Mouse (Mus musculus) ES-Bruce4 (cell line): Measurements from ENCODE around the gene Ank2. TPM values are rescaled to one million over a fixed set of nuclear protein-coding genes. Genes with fewer than 3 reads are reported as not detected.

ENCODE experiments used
- H3K27ac ChIP-seq: 2 replicates; pipeline ENCODE4 v1.5.1; 2012; ENCODE audit warnings: low read length, inconsistent platforms; ENCODE audit not compliant: insufficient read depth
- H3K27me3 ChIP-seq: 2 replicates; pipeline ENCODE4 v1.6.1; 2012; ENCODE audit warnings: mild to moderate bottlenecking, low read length, inconsistent platforms; ENCODE audit not compliant: control insufficient read depth, poor library complexity, insufficient read depth, severe bottlenecking
- H3K36me3 ChIP-seq: 2 replicates; pipeline ENCODE4 v1.6.1; 2012; ENCODE audit warnings: inconsistent platforms, mild to moderate bottlenecking, low read length, moderate library complexity; ENCODE audit not compliant: control insufficient read depth, poor library complexity, insufficient read depth, severe bottlenecking
- H3K4me1 ChIP-seq: one replicate; pipeline ENCODE4 v1.8.1; 2011; ENCODE audit warnings: low read length; ENCODE audit not compliant: control insufficient read depth, insufficient read depth
- H3K4me3 ChIP-seq: 2 replicates; pipeline ENCODE4 v1.5.1; 2011; ENCODE audit warnings: low read depth, mild to moderate bottlenecking, low read length
- H3K9ac ChIP-seq: 2 replicates; pipeline ENCODE4 v1.6.1; 2012; ENCODE audit warnings: low read depth, mild to moderate bottlenecking, inconsistent platforms; ENCODE audit not compliant: poor library complexity, severe bottlenecking
- H3K9me3 ChIP-seq: replicated peaks from 2 replicates; pipeline ENCODE4 v1.6.1; 2012; ENCODE audit warnings: mild to moderate bottlenecking, low read length, inconsistent platforms; ENCODE audit not compliant: control insufficient read depth, poor library complexity, insufficient read depth, severe bottlenecking
- CTCF ChIP-seq: IDR thresholded peaks from one replicate; pipeline ENCODE4 v1.8.1; 2011; ENCODE audit warnings: low read depth, low read length
- EP300 ChIP-seq: IDR thresholded peaks from 2 replicates; pipeline ENCODE4 v1.6.1; 2011; ENCODE audit warnings: low read depth, low read length; ENCODE audit not compliant: insufficient read depth
- POLR2A ChIP-seq: IDR thresholded peaks from one replicate; pipeline ENCODE4 v1.8.1; 2011; ENCODE audit warnings: low read length; ENCODE audit not compliant: insufficient read depth
- polyA plus RNA-seq: library from polyadenylated mRNA; stranded (reverse); fragments of >200 nt; gene quantifications from 2 replicates; pipeline ENCODE4 v1.2.4, GENCODE M21; 2011; ENCODE audit warnings: low read depth; ENCODE audit not compliant: missing spikeins, insufficient read depth, insufficient read length

Gene Ank2
- polyA plus RNA-seq, 1 experiment: 29.9 TPM

- H3K9ac ChIP-seq: peak overlapping the region; percentile 59
- H3K4me1 ChIP-seq: peaks cover 2% of the 10 kb centered on the region
- no peaks in the 10 kb centered on the region for H3K9me3 ChIP-seq
- TF ChIP-seq CTCF (no peak), EP300 (peak; percentile 96)
- H3K27me3 ChIP-seq: no peaks in the 10 kb centered on the region
- no peaks in the 10 kb centered on the region for H3K36me3 ChIP-seq
- H3K4me3 ChIP-seq: peak overlapping the region; percentile 76
- peak overlapping the region; percentile 98 for H3K27ac ChIP-seq
Measured at GRCm38 (mm10) chr3:127257279-127257925, 241.7 kb downstream of the Ank2 start.

- H3K9me3 ChIP-seq: no peaks in the 10 kb centered on the region
- no peak overlapping the region for H3K4me3 ChIP-seq
- peak overlapping the region; percentile 55; the same call in 1 of the 2 replicates for H3K27ac ChIP-seq
- TF ChIP-seq EP300 (no peak), CTCF (no peak), POLR2A (no peak)
- no peaks in the 10 kb centered on the region for H3K27me3 ChIP-seq
- H3K9ac ChIP-seq: no peak overlapping the region
- no peaks in the 10 kb centered on the region for H3K36me3 ChIP-seq
- H3K4me1 ChIP-seq: peaks cover 2% of the 10 kb centered on the region
Measured at GRCm38 (mm10) chr3:127256681-127257080, 242.5 kb downstream of the Ank2 start.

GRCm38 (mm10) chr3:127250930-127251329 is 248.2 kb downstream of the Ank2 start:
- no peak overlapping the region for H3K4me3 ChIP-seq
- TF ChIP-seq EP300 (no peak), POLR2A (no peak), CTCF (no peak)
- no peaks in the 10 kb centered on the region for H3K36me3 ChIP-seq
- H3K27me3 ChIP-seq: no peaks in the 10 kb centered on the region
- no peak overlapping the region for H3K9ac ChIP-seq
- H3K27ac ChIP-seq: no peak overlapping the region
- no peaks in the 10 kb centered on the region for H3K9me3 ChIP-seq
- no peaks in the 10 kb centered on the region for H3K4me1 ChIP-seq

GRCm38 (mm10) chr3:127248611-127249010 is 250.5 kb downstream of the Ank2 start:
- Histone ChIP-seq H3K4me1 (no peaks in the 10 kb centered on the region), H3K9ac (no peak overlapping the region), H3K9me3 (no peaks in the 10 kb centered on the region), H3K4me3 (no peak overlapping the region), H3K27ac (no peak overlapping the region), H3K27me3 (no peaks in the 10 kb centered on the region), H3K36me3 (no peaks in the 10 kb centered on the region)
- TF ChIP-seq CTCF: no peak
- no peak for TF ChIP-seq POLR2A
- no peak for TF ChIP-seq EP300

GRCm38 (mm10) chr3:127246989-127247708 is 252.0 kb downstream of the Ank2 start:
- no peak overlapping the region for H3K9ac ChIP-seq

More at GRCm38 (mm10) chr3:127246989-127247708, 252.0 kb downstream of the Ank2 start:
- Histone ChIP-seq H3K27ac (no peak overlapping the region), H3K9me3 (no peaks in the 10 kb centered on the region), H3K4me3 (no peak overlapping the region), H3K4me1 (no peaks in the 10 kb centered on the region), H3K27me3 (no peaks in the 10 kb centered on the region), H3K36me3 (no peaks in the 10 kb centered on the region)
- TF ChIP-seq POLR2A (no peak), CTCF (no peak), EP300 (no peak)
